Mouse (Mus musculus) v-Abl transformed pro-B cells (cell line): ENCODE measurements around the gene Csf3.

ENCODE experiments used
- in situ Hi-C, 2 experiments: fragments of 400-800 bp; cut with MboI; formaldehyde crosslinking; loops; one replicate each; pipeline ENCODE4 v1.15.1; 2025; ENCODE audit not compliant: unreplicated experiment in 2 of 2

The Csf3 gene

DNA sequence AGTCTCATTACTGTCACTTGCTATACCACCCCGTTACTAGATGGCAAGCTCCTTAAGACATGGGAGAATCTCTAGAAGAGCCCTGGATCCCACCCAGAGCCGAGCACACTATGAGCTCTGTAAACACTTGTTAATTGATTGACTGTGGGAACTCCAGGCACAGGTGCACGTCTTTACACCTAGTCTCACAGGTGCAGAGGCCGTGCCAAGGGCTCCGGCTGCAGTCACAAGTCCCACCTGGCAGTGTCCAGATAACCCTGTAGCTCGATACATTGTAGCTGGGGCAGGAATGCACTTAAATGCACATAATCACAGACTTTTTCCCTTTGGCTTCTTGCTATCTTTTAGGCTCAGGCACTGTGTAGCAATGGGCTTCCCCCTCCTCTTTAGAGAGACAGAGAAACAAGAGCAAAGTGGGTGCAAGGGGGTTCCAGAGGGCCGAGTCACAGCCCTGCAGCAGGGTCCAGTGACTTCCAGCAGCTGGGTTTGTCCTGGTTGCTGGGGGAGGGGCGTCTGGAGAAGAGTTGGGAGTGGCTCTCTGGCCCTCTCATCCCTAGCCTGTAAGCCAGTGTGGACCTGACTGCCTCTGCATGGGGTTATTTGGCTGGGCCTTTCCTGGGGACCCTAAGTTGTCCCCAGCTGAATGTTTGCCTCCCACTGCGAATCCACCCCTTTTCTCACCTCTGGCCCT lies 42.7 kb downstream of the Csf3 start:
- in situ Hi-C loops = loop anchor here in 1 of 2 experiments (10.0 kb wide), 1 partner anchor 749 kb away; the partner anchor contains the start of gene Arl5c

DNA sequence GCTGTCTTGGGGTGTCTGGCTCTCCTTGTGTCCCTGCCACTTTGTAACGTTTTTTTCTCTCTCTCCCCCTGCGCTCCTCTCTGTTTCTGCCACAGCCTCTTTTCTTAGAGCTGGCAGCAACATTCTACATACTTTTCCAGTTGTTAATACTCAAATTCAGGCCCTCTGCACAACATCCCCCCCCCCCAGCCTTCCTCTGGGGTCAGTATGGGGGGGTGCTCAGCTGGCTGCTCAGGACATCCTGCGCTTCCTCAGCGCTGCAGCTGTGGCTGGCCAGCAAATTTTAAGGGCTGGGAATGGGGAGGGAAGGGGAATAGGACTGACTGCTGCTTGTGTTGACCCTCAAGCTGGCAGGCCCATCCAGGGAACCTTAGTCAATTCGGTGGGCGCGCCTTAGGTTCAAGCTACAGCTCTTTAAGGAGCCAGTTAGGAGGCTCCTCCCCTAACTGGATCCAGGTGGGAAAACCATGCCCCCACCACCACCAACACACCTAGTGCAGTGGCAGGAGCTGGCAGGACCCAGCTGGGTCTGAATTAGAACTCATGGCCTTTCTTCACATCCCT lies 43.5 kb downstream of the Csf3 start:
- in situ Hi-C loops = loop anchor here in 1 of 2 experiments (10.0 kb wide), 1 partner anchor 750 kb away; the partner anchor contains the start of gene Arl5c

DNA sequence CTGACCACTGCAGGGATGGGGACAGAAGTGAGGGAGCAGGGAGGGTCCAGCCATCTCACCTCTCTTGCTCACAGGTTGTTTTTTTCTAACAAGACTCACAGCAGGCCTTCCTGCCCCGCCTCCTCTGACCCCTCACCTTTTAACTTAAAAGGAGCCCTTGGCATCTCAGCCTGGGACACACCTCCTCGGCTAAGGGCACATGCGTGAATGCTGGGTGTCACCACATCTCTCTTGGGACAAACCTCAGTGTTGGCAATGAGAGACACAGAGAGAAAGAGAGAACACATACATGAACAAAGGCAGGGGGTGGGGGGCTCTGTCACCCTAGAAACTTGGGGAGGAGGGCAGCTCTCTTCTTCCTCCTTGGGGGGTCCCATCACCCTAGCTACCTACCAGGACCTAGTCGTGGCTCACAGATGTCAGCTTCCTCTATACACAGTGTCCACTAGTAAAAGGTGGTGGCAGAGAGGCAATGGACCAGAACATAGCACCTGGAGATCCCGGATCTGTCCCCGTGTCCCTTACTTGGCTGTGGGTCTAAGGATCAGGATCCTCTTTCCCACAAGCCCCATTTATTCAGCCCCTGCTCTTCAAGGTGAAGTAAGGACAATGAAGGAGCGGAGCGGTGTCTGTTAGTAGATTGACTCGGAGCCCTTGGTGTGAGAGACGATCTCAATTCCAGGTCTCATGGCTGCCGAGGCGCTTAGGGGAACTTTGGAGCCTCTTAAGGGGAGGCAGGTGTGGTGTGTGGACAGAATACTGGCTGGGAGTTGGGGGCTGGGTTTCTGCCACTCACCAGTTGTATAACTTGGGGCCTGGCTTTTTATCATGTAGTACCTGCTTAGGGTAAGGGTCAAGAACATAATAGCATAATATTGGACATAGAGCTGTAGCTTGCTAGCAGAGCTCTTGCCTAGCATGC lies 45.1 kb downstream of the Csf3 start:
- in situ Hi-C loops = loop anchor here in 1 of 2 experiments (10.0 kb wide), 1 partner anchor 751 kb away; the partner anchor contains the start of gene Arl5c

DNA sequence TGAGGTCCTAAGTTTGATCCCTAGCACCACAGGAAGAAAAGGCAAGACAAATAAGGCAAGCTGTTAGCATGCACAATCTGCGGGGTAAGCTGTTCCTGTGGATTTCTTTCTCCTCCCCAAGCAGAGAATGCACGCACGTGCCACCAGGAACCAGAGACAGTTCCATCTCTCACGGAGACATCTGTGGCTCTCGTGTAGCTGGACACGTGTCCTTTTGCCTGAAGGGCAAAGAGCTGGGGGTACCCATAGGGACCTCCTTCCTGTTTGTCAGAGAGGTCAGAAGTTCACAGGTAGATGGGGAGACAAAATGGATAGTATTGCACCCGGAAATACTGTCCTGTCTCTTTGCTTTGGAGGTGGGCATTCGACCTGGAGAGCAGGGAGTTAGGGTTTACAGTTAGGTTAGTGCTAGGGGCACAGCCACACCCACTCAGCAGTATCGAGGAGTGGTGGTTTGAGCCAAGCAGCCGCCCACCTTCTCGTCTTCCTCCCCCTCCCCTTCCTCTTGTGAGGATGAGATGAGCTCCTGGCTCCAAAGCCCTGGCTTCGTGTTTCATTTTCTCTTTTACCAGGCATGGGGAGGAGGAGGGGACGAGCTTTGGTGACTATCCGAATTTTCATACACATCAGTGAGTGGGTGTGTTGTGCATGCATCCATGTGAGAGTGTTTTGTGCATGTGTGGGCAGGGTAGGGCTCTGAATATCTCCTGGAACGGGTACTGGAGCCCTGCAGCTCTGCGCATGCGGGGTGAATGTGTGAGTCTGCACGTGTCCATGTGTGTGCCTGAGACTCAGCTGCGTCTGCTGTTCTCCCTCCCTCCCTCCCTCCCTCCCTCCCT lies 46.0 kb downstream of the Csf3 start:
- in situ Hi-C loops = loop anchor here in 1 of 2 experiments (10.0 kb wide), 1 partner anchor 752 kb away; the partner anchor contains the start of gene Arl5c

DNA sequence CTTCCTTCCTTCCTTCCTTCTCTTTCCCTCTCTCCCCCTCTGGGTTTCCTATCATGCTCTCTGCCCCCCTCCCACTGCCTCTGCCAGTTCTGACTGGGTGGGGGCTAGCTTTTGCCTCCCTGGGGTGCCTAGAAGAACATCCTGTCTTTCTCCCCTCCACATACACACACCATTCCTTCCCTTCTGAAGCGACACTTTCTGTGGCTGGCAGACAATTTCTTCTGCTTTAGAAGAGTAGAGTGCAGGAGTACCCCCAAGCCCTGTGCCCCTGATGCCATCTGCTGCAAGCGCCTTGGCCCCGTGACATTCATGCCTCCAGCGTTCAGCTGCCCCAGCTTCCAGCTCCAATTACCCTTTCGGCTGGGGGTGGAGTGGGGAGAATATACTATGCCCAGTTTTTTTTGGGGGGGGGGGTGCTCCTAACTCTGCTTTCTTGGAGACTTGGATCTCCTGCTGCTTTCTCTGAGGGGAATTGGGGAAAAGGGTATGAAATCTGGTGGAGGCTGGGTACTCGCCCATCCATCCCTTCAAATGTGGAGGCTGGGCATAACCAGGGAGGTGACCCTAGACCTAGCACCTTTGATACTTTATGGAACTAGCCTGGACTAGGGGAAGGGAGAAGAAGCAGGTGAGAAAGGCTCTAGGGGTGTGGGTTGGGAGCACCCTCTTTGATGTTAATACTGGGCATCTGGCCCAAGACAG lies 46.9 kb downstream of the Csf3 start:
- in situ Hi-C loops = loop anchor here in 1 of 2 experiments (10.0 kb wide), 1 partner anchor 753 kb away; the partner anchor contains the start of gene Arl5c

DNA sequence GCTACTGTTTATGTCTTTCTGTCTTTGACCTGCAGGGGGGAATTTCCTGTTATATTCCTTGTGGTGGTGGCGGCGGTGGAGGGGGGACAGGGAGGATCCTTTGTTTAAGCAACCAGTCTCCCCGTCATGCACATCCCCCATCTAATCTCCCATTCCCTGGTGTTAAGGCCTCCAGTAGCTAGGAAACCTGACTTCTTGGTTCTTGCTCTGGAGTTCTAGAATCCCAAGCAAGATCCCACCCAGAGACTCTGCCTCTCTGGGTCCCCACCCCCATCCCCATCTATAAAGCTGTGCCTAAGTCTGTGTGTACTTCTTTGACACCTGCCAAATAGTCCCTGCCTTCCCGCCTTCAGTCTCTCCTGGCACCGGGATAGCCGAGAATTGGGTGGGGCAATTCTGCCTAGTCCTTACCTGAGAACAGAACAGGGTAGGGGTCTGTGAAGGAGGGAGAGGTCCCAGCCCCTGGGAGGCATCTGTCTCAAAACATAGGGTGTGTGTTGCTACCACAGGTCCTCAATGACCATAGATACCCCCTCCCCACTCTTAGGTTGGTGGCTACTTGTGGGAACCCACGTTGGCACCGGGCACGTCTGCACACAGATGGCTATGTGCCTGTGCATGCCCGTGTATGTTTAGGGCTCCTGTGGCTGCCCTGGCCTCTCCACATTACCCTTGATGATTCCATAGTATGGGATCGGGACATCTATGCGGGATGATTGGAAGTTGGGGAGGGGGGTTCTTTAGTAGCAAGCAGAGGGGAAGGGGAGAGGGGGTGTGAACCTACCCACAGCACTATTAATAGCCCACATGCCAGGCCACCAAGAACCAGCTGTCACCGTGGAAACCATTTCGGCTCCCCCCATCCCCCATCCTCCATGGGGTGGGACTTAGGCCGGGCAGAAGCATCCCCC lies 47.7 kb downstream of the Csf3 start:
- in situ Hi-C loops = loop anchor here in 1 of 2 experiments (10.0 kb wide), 1 partner anchor 754 kb away; the partner anchor contains the start of gene Arl5c

DNA sequence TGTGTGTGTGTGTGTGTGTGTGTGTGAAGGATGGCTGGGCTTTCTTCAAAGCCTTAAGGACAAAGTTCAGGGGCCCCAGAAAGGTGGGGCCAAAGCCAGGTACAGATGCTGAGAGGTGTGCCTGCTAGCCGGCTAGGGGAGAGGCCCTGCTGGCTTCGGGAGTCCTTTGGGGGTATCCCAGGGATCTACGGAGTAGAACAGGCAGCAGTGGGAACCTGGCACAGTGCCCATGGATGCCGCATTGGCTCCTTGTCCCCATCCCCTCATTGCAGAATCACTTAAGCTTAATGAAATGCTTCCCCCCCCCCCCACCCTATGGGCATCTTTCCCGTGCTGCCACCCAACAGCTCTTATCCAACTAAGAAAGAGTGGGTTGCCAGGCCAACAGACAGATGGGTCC lies 48.7 kb downstream of the Csf3 start:
- in situ Hi-C loops = loop anchor here in 1 of 2 experiments (10.0 kb wide), 1 partner anchor 755 kb away; the partner anchor contains the start of gene Arl5c

DNA sequence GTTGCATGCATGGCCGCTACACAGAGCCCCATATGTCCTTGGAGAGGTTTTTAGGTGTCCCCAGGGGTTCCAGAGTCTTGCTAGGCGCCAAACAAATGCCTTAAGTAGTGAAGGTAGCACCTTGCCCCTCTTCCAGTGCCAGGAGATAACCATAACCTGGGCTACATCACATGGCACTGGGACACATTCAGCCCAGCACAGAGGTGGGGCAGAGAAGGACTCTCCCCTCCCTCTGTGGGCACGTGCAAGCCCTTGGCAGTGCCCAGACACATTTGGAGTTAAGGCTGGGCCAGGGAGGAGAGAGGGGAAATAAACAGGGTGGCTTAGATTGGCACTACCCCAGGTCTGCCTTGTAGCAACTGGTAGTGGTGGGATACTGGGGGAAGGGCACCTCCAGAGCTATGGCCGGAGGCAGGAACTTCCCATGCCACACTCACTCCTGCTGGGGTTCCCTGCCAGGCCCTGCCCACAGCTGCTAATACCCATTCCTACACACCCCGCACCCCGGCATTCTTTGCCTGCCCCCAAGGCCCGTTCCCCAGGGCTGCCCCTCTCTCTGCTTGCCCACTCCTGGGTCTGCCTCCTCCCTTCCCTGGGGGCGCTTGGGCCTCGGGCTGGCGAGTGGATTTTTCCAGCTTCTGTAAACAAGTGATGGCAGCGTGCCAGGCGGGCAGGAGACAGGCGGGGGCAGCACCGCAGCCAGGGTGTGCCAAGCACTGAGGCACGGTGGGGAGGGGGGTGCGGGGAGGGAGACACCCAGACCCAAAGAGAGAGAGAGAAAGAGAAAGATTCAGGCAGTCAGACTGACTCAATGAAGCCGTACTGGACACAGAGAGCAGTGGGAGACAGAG lies 49.5 kb downstream of the Csf3 start:
- in situ Hi-C loops = no loop called here

DNA sequence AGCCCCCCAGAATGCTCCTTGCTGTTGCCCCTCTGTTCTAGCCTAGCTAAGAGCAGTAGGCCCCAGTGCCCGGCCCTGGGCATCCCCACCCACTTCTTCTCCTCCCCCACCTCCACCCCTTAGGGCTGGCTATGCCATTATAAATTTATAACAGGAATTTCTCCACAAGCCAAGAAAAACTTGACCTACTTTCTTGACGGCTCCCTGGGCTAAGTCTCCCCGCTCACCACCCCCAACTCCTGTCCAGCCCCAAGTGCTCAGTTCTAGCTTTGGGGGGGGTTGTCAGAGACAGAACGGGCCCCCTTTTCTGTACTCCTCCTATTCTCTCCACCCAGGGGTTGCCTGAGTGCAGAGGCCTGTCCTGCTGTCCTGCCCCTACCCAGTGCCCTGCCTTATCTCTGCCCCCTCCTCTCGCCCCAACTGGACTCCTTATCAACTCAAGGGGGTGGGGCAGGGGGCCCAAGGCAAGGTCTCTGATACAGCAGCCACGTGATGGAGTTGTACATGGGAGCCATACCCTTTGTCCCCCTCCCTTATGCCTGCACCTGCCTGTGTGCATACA lies 50.2 kb downstream of the Csf3 start:
- in situ Hi-C loops = no loop called here

DNA sequence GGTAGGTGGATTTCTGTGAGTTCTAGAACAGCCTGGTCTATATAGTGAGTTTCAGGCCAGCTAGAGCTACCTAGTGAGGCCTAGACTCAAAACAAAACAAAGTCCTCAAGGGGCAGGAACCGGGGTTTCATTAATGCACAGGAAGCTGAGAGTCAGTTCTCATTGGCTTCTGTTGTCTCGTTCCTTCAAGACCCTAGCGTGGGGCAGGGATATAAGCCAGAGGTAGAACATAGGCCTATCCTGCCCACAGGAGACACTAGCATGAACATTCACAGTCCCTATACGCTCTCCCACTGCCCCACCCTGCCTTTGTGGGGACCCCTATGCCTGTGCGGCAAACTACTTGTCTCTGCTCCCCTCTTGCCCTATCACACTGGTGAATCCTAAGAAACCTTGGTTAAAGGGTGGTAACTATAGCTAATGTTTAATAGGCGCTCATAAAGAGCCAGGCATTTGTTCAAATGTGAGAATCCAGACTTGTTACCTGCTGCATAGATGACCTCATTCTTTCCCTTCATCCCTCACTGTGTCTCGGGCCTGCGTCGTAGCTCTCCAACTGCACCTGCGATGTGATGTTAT lies 51.6 kb downstream of the Csf3 start:
- in situ Hi-C loops = no loop called here
